Mouse (Mus musculus): Measurements from ENCODE around the gene Olfr91.

Olfr91 gene

GRCm38 (mm10) chr17:37061435-37061834 lies 36.6 kb downstream of the Olfr91 start:
- DNase-seq = no peak

DNA sequence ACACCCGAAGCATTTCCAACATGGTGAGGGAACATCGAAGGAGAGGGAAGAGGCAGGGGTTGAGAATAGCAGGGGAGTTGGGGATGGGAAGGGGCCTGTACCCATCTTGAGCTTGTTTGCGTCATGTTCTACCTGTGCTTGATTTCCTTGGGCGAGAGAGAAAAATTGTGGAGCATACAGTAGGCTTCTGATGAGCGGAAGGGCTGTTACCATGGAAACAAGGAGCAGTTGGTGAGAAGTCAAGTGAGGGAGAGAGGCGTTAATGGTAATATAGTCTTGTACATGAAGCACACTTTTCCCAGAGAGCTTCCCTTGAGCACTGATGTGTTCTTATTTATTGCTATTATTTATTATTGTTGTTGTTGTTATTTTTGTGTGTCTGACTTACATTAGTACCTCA lies 41.1 kb downstream of the Olfr91 start:
- DNase-seq = no peak

- no peak for DNase-seq
Measured at GRCm38 (mm10) chr17:37051745-37052144, 46.3 kb downstream of the Olfr91 start.

GRCm38 (mm10) chr17:37050876-37051275 lies 47.2 kb downstream of the Olfr91 start:
- DNase-seq = peak; percentile 5

DNA sequence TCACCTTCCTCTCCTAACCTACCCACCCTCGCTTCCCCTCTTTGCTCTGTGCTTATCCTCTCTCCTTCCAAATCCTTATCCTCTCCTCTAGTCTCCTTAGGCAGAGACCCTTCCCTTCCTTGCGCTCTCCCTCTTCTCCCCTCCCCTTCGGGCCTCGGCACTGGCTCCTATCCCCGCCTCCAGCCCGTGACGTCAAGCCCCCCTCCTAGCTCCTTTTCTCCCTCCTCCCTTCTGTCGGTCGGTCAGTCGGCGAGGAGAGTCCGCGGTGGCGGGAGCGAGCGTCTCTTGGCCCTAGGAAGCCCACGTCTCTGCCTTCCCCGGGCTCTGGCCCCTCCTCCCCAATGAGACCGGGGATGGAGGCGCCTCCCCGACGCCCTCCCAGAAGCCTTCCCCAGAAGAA lies 47.7 kb downstream of the Olfr91 start:
- peak; percentile 84 for DNase-seq

GRCm38 (mm10) chr17:37049570-37050310 lies 48.3 kb downstream of the Olfr91 start:
- DNase-seq = peak; percentile 74

DNA sequence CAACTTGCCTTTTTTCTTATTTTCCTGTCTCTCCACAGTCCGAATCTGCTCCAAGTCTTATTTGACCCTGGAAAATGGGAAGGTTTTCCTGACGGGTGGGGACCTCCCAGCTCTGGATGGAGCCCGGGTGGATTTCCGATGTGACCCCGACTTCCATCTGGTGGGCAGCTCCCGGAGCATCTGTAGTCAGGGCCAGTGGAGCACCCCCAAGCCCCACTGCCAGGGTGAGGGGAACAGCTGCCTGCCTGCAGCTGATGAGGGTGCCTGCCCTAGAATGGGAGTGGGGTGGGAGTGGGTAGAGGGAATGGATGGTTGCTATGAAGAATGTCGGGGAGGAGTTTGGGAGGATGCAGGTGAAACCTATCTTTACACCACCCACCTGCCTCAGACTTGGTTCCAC lies 49.7 kb downstream of the Olfr91 start:
- no peak for DNase-seq

GRCm38 (mm10) chr17:37047981-37048380 lies 50.1 kb downstream of the Olfr91 start:
- DNase-seq = no peak

- DNase-seq = peak; percentile 3
Measured at GRCm38 (mm10) chr17:37047332-37047976, 50.6 kb downstream of the Olfr91 start.

- DNase-seq = peak; percentile 71
Measured at GRCm38 (mm10) chr17:37046312-37047112, 51.6 kb downstream of the Olfr91 start.

- DNase-seq = peak; percentile 89
Measured at GRCm38 (mm10) chr17:37045611-37046311, 52.3 kb downstream of the Olfr91 start, which contains the start of gene Gabbr1. Gene Gabbr1 (plus strand): TSS chr17:37045966.

- no peak for DNase-seq
Measured at GRCm38 (mm10) chr17:37044651-37045244, 53.3 kb downstream of the Olfr91 start.

Data from lung, postnatal 10 days (tissue).